Mouse (Mus musculus) heart, postnatal 0 days (tissue): ENCODE results near the gene Ebf4. TPM values are rescaled to one million over a fixed set of nuclear protein-coding genes. Genes with fewer than 3 reads are reported as not detected.

Experiments used
- ATAC-seq: fragments of 200-750 bp; cut with Nextera tagmentation; 2 replicates; pipeline ENCODE4 v1.8.0; 2017; ENCODE audit warnings: low read depth, moderate number of reproducible peaks, moderate library complexity; ENCODE audit not compliant: insufficient read depth
- DNase-seq: peaks from one replicate; pipeline ENCODE4 v3.0.0-alpha.2; 2016; ENCODE audit warnings: low spot score
- H3K27ac ChIP-seq: fragments of 300-500 bp; sonication (generic); 2 replicates; pipeline ENCODE4 v1.5.1; 2014; ENCODE audit warnings: low read depth, mild to moderate bottlenecking
- H3K27me3 ChIP-seq: fragments of 300-500 bp; sonication (generic); 2 replicates; pipeline ENCODE4 v1.6.1; 2014; ENCODE audit warnings: low read length, mixed read lengths; ENCODE audit not compliant: control insufficient read depth, insufficient read depth
- H3K36me3 ChIP-seq: fragments of 300-500 bp; sonication (generic); replicated peaks from 2 replicates; pipeline ENCODE4 v1.6.1; 2014; ENCODE audit warnings: low read length, mixed read lengths; ENCODE audit not compliant: control insufficient read depth, insufficient read depth
- H3K4me1 ChIP-seq: fragments of 300-500 bp; sonication (generic); 2 replicates; pipeline ENCODE4 v1.6.1; 2014; ENCODE audit warnings: antibody characterized with exemption; ENCODE audit not compliant: control insufficient read depth, insufficient read depth
- H3K4me2 ChIP-seq: fragments of 300-500 bp; sonication (generic); 2 replicates; pipeline ENCODE4 v1.6.1; 2014; ENCODE audit warnings: low read depth, mild to moderate bottlenecking, low read length, moderate library complexity
- H3K4me3 ChIP-seq: fragments of 300-500 bp; sonication (generic); 2 replicates; pipeline ENCODE4 v1.5.1; 2014; ENCODE audit warnings: low read depth, low read length
- H3K9ac ChIP-seq: fragments of 300-500 bp; sonication (generic); replicated peaks from 2 replicates; pipeline ENCODE4 v1.6.1; 2014; ENCODE audit warnings: low read depth, low read length, mixed read lengths
- H3K9me3 ChIP-seq: fragments of 300-500 bp; sonication (generic); replicated peaks from 2 replicates; pipeline ENCODE4 v1.6.1; 2016; ENCODE audit warnings: low read length; ENCODE audit not compliant: control insufficient read depth
- CTCF ChIP-seq: IDR thresholded peaks from 2 replicates; pipeline ENCODE4 v1.5.1; 2016; ENCODE audit warnings: antibody characterized with exemption, control low read depth, low read depth
- EP300 ChIP-seq: IDR thresholded peaks from 2 replicates; pipeline ENCODE4 v1.6.1; 2016; ENCODE audit warnings: antibody characterized with exemption, low read depth
- WGBS: fragments of 180-500 bp; shearing (Covaris S2); extraction: QIAGEN DNeasy Blood & Tissue Kit; methylation state at CpG from one replicate; pipeline ENCODE4 v1.1.7; 2014; 5-methylcytosine and 5-hydroxymethylcytosine counted together
- polyA plus RNA-seq: library from polyadenylated mRNA; unstranded; fragments of >200 nt; fragmentation: Nextera tagmentation; extraction: Ambion mirVana; gene quantifications from 2 replicates; pipeline ENCODE4 v1.2.1, GENCODE M21; 2015
- total RNA-seq: library from RNA; depleted of rRNA; stranded (reverse); fragments of >200 nt; gene quantifications from 2 replicates; pipeline ENCODE4 v1.2.3, GENCODE M21; 2014; ENCODE audit warnings: low replicate concordance

Gene Ebf4
- total and polyA plus RNA-seq, 2 experiments from 2014 or later = 0.16 to 1.1 TPM

DNA sequence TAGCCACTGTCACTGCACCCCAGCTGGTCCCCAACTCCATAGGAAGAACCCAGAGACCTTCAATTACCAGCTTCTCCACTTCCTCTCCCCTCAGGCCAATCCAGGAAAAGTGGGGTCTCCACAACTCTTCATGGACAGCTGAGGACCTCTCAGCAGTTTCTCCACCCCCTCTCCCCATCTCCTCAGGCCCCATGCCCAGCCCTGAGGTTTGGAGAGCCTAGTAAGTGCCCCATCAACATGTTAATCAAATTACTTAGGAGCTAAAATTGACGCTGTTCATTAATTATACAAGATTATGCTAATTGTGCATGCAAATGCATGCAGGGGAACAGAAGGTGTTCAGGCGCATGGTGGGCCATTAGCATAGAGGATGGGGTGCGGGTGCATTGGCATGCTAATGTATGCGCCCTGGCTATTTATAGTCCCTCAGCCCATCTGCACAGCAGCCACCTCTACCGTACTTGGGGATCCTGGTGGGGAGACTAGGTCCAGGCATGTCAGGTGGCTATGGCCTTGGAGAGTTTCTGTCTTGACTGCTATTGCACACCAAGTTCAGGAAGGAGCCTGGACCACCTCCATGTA lies 56.9 kb downstream of the Ebf4 start:
- Histone ChIP-seq H3K4me1 (no peaks in the 10 kb centered on the region), H3K4me2 (no peak overlapping the region), H3K9me3 (no peaks in the 10 kb centered on the region), H3K27ac (no peak overlapping the region), H3K9ac (no peak overlapping the region), H3K27me3 (no peaks in the 10 kb centered on the region), H3K4me3 (no peak overlapping the region), H3K36me3 (no peaks in the 10 kb centered on the region)
- DNase-seq (no peak), ATAC-seq (no peak)
- no peak for TF ChIP-seq CTCF
- no peak for TF ChIP-seq EP300
- WGBS = 31% methylated on average over 5 of the region's 5 CpGs

DNA sequence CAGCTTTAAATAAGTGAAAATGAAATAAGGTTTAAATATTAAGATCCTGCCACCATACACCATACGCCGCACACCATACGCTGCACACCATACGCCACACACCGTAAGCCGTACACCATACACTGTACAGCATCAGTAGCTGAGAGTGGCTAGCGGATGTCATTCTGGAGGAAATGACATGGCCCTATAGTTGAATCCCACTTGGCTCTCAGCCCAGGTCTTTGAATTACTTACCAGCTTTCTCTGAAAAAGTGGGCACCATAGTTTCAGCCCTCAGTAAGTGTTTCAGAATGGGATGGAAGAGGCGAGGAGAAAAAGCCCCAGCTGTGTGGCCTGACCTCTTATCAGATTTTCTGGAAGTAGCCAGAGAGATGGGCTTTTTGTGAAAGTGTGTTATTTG lies 58.4 kb downstream of the Ebf4 start:
- H3K4me3 ChIP-seq = no peak overlapping the region

DNA sequence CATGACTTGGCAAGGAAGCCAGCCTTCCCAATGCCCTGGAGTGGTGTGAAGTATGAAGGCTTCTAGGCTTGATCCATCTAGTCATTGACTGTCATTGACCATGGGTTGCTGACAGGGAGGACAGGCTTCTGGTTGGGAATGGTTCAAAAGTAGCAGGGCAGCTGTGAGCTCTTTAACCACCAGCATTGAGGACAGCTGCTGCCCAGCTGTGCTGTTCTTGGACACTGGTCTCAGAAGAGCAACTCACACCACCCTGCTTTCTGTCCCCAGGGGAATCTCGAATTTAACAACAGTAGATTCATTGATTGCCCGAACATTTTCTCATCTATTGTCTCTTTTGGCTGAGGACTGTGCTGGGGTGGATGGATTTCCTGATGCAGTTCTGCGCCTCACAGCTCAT lies 58.9 kb downstream of the Ebf4 start:
- WGBS = 57% methylated on average over 3 of the region's 3 CpGs
- Histone ChIP-seq H3K9me3 (no peaks in the 10 kb centered on the region), H3K4me3 (no peak overlapping the region), H3K36me3 (no peaks in the 10 kb centered on the region), H3K27ac (no peak overlapping the region), H3K4me2 (no peak overlapping the region), H3K4me1 (no peaks in the 10 kb centered on the region), H3K9ac (no peak overlapping the region), H3K27me3 (peaks cover 9% of the 10 kb centered on the region)
- no peak for DNase-seq
- ATAC-seq = no peak
- TF ChIP-seq CTCF = no peak
- no peak for TF ChIP-seq EP300

More for the DNA sequence above, 58.4 kb downstream of the Ebf4 start:
- Histone ChIP-seq H3K4me1 (no peaks in the 10 kb centered on the region), H3K9me3 (no peaks in the 10 kb centered on the region), H3K36me3 (no peaks in the 10 kb centered on the region), H3K4me2 (no peak overlapping the region), H3K27ac (no peak overlapping the region), H3K27me3 (peaks cover 4% of the 10 kb centered on the region), H3K9ac (no peak overlapping the region)
- no peak for DNase-seq
- 86% methylated on average over 8 of the region's 8 CpGs for WGBS
- no peak for TF ChIP-seq EP300
- no peak for TF ChIP-seq CTCF
- no peak for ATAC-seq

DNA sequence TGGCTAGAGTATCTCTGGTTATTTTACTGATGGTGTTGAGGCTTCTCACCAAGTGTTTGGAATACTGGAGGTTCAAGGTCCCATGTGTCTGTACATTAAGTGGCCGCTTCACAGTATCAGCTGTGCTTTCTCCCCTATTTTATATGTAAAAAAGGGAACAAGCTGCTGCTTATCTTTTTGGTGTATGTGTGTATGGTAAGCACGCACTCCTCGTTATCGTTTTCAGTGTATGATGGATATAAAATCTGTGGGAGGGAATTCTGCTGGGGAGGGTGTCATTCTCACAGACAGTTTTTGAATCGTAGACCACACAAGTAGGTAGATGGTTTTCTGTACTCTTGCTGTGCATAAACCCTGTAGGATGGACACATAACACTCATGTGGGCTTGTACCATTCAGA lies 62.6 kb downstream of the Ebf4 start:
- no peaks in the 10 kb centered on the region for H3K4me1 ChIP-seq
- no peak overlapping the region for H3K9ac ChIP-seq
- H3K4me2 ChIP-seq = no peak overlapping the region
- 85% methylated on average over 5 of the region's 5 CpGs for WGBS
- H3K36me3 ChIP-seq = no peaks in the 10 kb centered on the region
- no peak for TF ChIP-seq CTCF
- no peak for TF ChIP-seq EP300
- peaks cover 44% of the 10 kb centered on the region for H3K27me3 ChIP-seq
- ATAC-seq = no peak
- no peak overlapping the region for H3K27ac ChIP-seq
- DNase-seq = no peak
- no peaks in the 10 kb centered on the region for H3K9me3 ChIP-seq
- no peak overlapping the region for H3K4me3 ChIP-seq

DNA sequence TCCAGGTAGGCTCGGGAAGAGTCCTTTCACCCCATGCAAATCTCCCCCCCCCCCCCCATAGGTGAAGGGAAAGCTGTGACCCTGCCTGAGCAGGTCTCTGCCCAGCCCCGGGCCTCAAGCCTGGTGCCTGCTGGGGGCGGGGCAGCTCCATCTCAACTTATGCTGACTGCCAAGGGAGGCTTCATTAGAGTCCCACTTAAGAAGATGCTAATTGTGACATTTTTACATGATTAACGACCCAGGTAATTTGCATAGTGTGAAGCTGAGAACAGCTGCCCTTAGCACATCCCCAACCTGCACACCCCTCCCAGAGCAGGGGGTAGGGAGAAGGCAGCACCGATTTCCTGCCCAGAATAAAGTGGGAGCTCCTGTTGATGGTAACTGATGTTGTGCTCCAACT lies 63.9 kb downstream of the Ebf4 start:
- no peak overlapping the region for H3K4me2 ChIP-seq
- ATAC-seq (no peak), DNase-seq (no peak)
- H3K9me3 ChIP-seq = no peaks in the 10 kb centered on the region
- no peak overlapping the region for H3K9ac ChIP-seq
- H3K27me3 ChIP-seq = peaks cover 57% of the 10 kb centered on the region
- H3K4me3 ChIP-seq = no peak overlapping the region
- no peaks in the 10 kb centered on the region for H3K36me3 ChIP-seq
- no peak overlapping the region for H3K27ac ChIP-seq
- 13% methylated on average over 5 of the region's 5 CpGs for WGBS
- no peaks in the 10 kb centered on the region for H3K4me1 ChIP-seq
- TF ChIP-seq CTCF (no peak), EP300 (no peak)

DNA sequence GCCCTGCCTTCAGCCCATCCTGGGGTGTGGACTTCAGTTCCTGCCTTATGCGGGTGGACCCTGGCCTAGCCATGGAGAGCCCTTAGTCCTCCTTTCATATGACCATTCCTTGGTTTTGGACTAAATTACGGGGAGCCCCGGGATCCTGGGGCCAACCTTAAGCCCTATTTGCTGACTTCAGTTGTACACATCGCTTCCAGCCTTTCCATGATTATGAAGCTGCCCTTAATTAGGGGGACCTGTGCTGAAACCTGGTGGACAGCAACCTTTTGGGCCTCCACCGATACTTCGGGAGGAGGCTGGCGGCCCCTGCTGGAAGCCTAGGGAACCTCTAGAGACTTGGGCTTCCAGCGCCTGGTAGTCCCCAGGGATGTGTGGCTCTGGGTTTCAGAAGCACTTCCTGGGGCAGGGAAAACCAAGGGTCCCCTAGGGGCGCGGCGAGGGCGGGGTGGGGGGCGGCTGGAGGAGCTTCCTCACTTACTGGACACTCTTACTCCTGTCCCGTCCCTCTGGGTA lies 67.6 kb downstream of the Ebf4 start:
- peak; percentile 61; the same call in 1 of the 2 replicates for ATAC-seq
- no peak overlapping the region for H3K4me2 ChIP-seq
- no peak overlapping the region for H3K27ac ChIP-seq
- H3K9me3 ChIP-seq = no peaks in the 10 kb centered on the region
- H3K27me3 ChIP-seq = peaks cover 59% of the 10 kb centered on the region
- H3K36me3 ChIP-seq = no peaks in the 10 kb centered on the region
- DNase-seq = peak; percentile 39
- no peaks in the 10 kb centered on the region for H3K4me1 ChIP-seq
- no peak overlapping the region for H3K4me3 ChIP-seq
- WGBS = 7% methylated on average over 14 of the region's 14 CpGs
- no peak for TF ChIP-seq EP300
- TF ChIP-seq CTCF = peak; percentile 77
- H3K9ac ChIP-seq = no peak overlapping the region
